Mouse (Mus musculus) myocyte (in vitro differentiated cells): ENCODE data around the gene Cars.

Experiments
- CEBPB ChIP-seq: IDR thresholded peaks from 2 replicates; pipeline ENCODE4 v1.6.1; 2011; ENCODE audit warnings: mild to moderate bottlenecking, moderate library complexity; ENCODE audit not compliant: poor library complexity, insufficient read depth, severe bottlenecking
- E2F4 ChIP-seq: IDR thresholded peaks from one replicate; pipeline ENCODE4 v1.6.1; 2011; ENCODE audit warnings: mild to moderate bottlenecking, control low read depth, moderate library complexity; ENCODE audit not compliant: insufficient read depth
- MAX ChIP-seq: IDR thresholded peaks from one replicate; pipeline ENCODE4 v1.6.1; 2011; ENCODE audit warnings: low read depth, mild to moderate bottlenecking, control low read depth
- MYOD1 ChIP-seq, 3 experiments: IDR thresholded peaks; one replicate each; pipeline ENCODE4 v1.6.1; 2011; ENCODE audit warnings: control low read depth in 2 of 3, low read depth in 2 of 3, mild to moderate bottlenecking in 2 of 3, moderate library complexity in 1 of 3; ENCODE audit not compliant: insufficient read length in 2 of 3, control insufficient read depth in 1 of 3
- MYOG ChIP-seq, 3 experiments: IDR thresholded peaks; one replicate each; pipeline ENCODE4 v1.6.1; 2011; ENCODE audit warnings: control low read depth in 2 of 3, low read depth in 2 of 3, mild to moderate bottlenecking in 2 of 3; ENCODE audit not compliant: insufficient read length in 2 of 3, control insufficient read depth in 1 of 3, insufficient read depth in 1 of 3
- POLR2A ChIP-seq: IDR thresholded peaks from one replicate; pipeline ENCODE4 v1.6.1; 2011; ENCODE audit warnings: low read depth, mild to moderate bottlenecking, control low read depth, moderate library complexity; ENCODE audit not compliant: insufficient read length
- POLR2AphosphoS2 ChIP-seq: IDR thresholded peaks from one replicate; pipeline ENCODE4 v1.6.1; 2011; ENCODE audit warnings: low read depth, control low read depth; ENCODE audit not compliant: insufficient read length
- SRF ChIP-seq: IDR thresholded peaks from one replicate; pipeline ENCODE4 v1.6.1; 2011; ENCODE audit warnings: low read depth; ENCODE audit not compliant: control insufficient read depth, insufficient read length
- TCF12 ChIP-seq: IDR thresholded peaks from one replicate; pipeline ENCODE4 v1.6.1; 2011; ENCODE audit warnings: mild to moderate bottlenecking, control low read depth; ENCODE audit not compliant: poor library complexity, insufficient read depth, severe bottlenecking
- TCF3 ChIP-seq: IDR thresholded peaks from one replicate; pipeline ENCODE4 v1.6.1; 2011; ENCODE audit warnings: low read depth, control low read depth; ENCODE audit not compliant: insufficient read length
- USF1 ChIP-seq: IDR thresholded peaks from one replicate; pipeline ENCODE4 v1.6.1; 2011; ENCODE audit warnings: low read depth, mild to moderate bottlenecking, control low read depth, moderate library complexity

DNA sequence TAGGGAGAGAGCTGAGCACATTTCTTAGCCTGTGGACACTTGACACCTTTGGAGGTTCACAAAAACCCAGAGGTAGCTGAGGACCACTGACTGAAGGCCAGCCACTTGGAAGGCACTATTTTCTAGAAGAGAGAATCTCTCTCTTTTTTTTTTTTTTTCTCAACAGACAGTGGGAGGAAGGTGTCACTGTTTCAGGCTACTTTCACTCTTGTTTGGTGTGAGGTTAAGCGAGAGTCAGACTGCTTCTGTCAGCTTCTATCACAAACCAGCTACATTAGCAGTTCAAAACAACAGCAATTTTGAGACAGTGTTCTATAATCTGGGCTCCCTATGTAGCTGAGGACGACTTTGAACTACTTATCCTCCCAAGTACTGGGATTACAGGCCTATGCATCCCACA is 26.3 kb upstream of the Cars start:
- TF ChIP-seq MAX (no peak), POLR2A (no peak), CEBPB (no peak), TCF12 (no peak), E2F4 (no peak), TCF3 (no peak), SRF (no peak), MYOG (IDR thresholded peaks at IDR 0.05; ENCODE audit: control insufficient read depth in 1 of 3, insufficient read depth in 1 of 3, insufficient read length in 2 of 3, low read depth in 2 of 3) (no peak), MYOD1 (IDR thresholded peaks at IDR 0.05; ENCODE audit: control insufficient read depth in 1 of 3, insufficient read length in 2 of 3, low read depth in 2 of 3) (no peak), POLR2AphosphoS2 (no peak), USF1 (no peak)
